Mouse (Mus musculus) cerebellum, adult 2 months (tissue): ENCODE data around the gene Bad. TPM values are rescaled to one million over a fixed set of nuclear protein-coding genes. Genes with fewer than 3 reads are reported as not detected.
A peak's percentile ranks its signal among the peaks of the same experiment; 100 is the strongest.

Experiments
- DNase-seq, 2 experiments: peaks; one replicate each; pipeline ENCODE4 v3.0.0; 2021
- H3K27ac ChIP-seq: fragments of 200-500 bp; 2 replicates; pipeline ENCODE4 v1.5.1; 2012; ENCODE audit warnings: low read length, control low read depth, inconsistent platforms; ENCODE audit not compliant: insufficient read depth
- H3K27me3 ChIP-seq: fragments of 200-500 bp; 2 replicates; pipeline ENCODE4 v1.6.1; 2012; ENCODE audit warnings: inconsistent platforms, mild to moderate bottlenecking, low read length, moderate library complexity; ENCODE audit not compliant: control insufficient read depth, insufficient read depth
- H3K4me1 ChIP-seq: fragments of 200-500 bp; 2 replicates; pipeline ENCODE4 v1.6.1; 2011; ENCODE audit warnings: low read length; ENCODE audit not compliant: control insufficient read depth, insufficient read depth
- H3K4me3 ChIP-seq: fragments of 200-500 bp; replicated peaks from 2 replicates; pipeline ENCODE3; 2011; ENCODE audit warnings: mild to moderate bottlenecking, low read depth, low read length, control low read depth; ENCODE audit not compliant: insufficient read depth
- CTCF ChIP-seq: fragments of 200-500 bp; IDR thresholded peaks from 2 replicates; pipeline ENCODE4 v1.5.1; 2011; ENCODE audit warnings: low read depth, mild to moderate bottlenecking, control low read depth, low read length, moderate library complexity, borderline replicate concordance; ENCODE audit not compliant: insufficient read depth
- POLR2A ChIP-seq: fragments of 200-500 bp; IDR thresholded peaks from 2 replicates; pipeline ENCODE4 v1.6.1; 2011; ENCODE audit warnings: low read length, control low read depth, borderline replicate concordance; ENCODE audit not compliant: insufficient read depth
- WGBS: fragments of 180-500 bp; shearing (Covaris S2); methylation state at CpG from one replicate; pipeline ENCODE4 v1.1.7; 2018; 5-methylcytosine and 5-hydroxymethylcytosine counted together
- polyA plus RNA-seq: library from polyadenylated mRNA; depleted of rRNA; stranded (reverse); fragments of >200 nt; gene quantifications from 2 replicates; pipeline ENCODE4 v1.2.3, GENCODE M21; 2012

Bad gene
- polyA plus RNA-seq, 1 experiment: 71.6 TPM

- TF ChIP-seq CTCF (no peak), POLR2A (no peak)
- Histone ChIP-seq H3K4me1 (peaks cover 14% of the 10 kb centered on the region), H3K27ac (no peak overlapping the region), H3K4me3 (no peak overlapping the region), H3K27me3 (no peaks in the 10 kb centered on the region)
- no peak for DNase-seq
Measured at GRCm38 (mm10) chr19:6919431-6919830, 22.2 kb upstream of the Bad start.

GRCm38 (mm10) chr19:6919876-6920740, 21.6 kb upstream of the Bad start:
- Histone ChIP-seq H3K4me1 (peaks cover 14% of the 10 kb centered on the region), H3K27ac (no peak overlapping the region), H3K4me3 (peak overlapping the region; percentile 63), H3K27me3 (no peaks in the 10 kb centered on the region)
- DNase-seq: peak; percentile 58 to 69
- TF ChIP-seq POLR2A (no peak), CTCF (no peak)
- 11% methylated on average over 8 of the region's 8 CpGs for WGBS

GRCm38 (mm10) chr19:6920741-6921636, 20.7 kb upstream of the Bad start:
- peak in 1 of 2 experiments; percentile 67 for DNase-seq
- TF ChIP-seq CTCF (no peak), POLR2A (no peak)
- no peak overlapping the region for H3K27ac ChIP-seq
- no peaks in the 10 kb centered on the region for H3K27me3 ChIP-seq
- peaks cover 14% of the 10 kb centered on the region for H3K4me1 ChIP-seq
- H3K4me3 ChIP-seq: peak overlapping the region; percentile 63
- 2% methylated on average over 46 of the region's 48 CpGs for WGBS

GRCm38 (mm10) chr19:6921647-6922567, 19.8 kb upstream of the Bad start, which contains the start of gene Esrra:
Esrra (minus strand) TSS chr19:6921813.
- under 1% methylated on average over 64 of the region's 66 CpGs for WGBS
- TF ChIP-seq CTCF (no peak), POLR2A (peak; percentile 76)

GRCm38 (mm10) chr19:6922901-6923735, 18.5 kb upstream of the Bad start:
- WGBS: 68% methylated on average over 6 of the region's 6 CpGs
- H3K27ac ChIP-seq: peak overlapping the region; percentile 93; the same call in 1 of the 2 replicates
- H3K4me3 ChIP-seq: peak overlapping the region; percentile 70
- no peaks in the 10 kb centered on the region; the same call in 1 of the 2 replicates for H3K27me3 ChIP-seq
- TF ChIP-seq CTCF (no peak), POLR2A (no peak)
- DNase-seq: no peak
- H3K4me1 ChIP-seq: peaks cover 14% of the 10 kb centered on the region

More at GRCm38 (mm10) chr19:6921647-6922567, 19.8 kb upstream of the Bad start, which contains the start of gene Esrra:
- peak; percentile 100 for DNase-seq
- Histone ChIP-seq H3K4me1 (peaks cover 14% of the 10 kb centered on the region), H3K27me3 (no peaks in the 10 kb centered on the region), H3K27ac (peak within 1 kb of the TSS; percentile 93), H3K4me3 (peak within 1 kb of the TSS; percentile 70)

GRCm38 (mm10) chr19:6924461-6925306, 17.0 kb upstream of the Bad start:
- Histone ChIP-seq H3K27me3 (no peaks in the 10 kb centered on the region; the same call in 1 of the 2 replicates), H3K4me3 (peak overlapping the region; percentile 13), H3K27ac (no peak overlapping the region), H3K4me1 (peaks cover 11% of the 10 kb centered on the region)
- 4% methylated on average over 39 of the region's 39 CpGs for WGBS
- DNase-seq: peak; percentile 86 to 93
- peak; percentile 79 for TF ChIP-seq CTCF
- no peak for TF ChIP-seq POLR2A
